Mouse (Mus musculus) G1E (cell line): Measurements from ENCODE around the gene Myt1l.

Experiments used
- CTCF ChIP-seq: IDR thresholded peaks from 2 replicates; pipeline ENCODE4 v1.5.1; 2012; ENCODE audit warnings: low read depth, low read length, inconsistent platforms, mixed read lengths
- GATA1 ChIP-seq: IDR thresholded peaks from 2 replicates; pipeline ENCODE4 v1.6.1; 2012; ENCODE audit warnings: borderline replicate concordance, low read length, inconsistent platforms, mixed read lengths
- POLR2AphosphoS5 ChIP-seq: IDR thresholded peaks from 2 replicates; pipeline ENCODE4 v1.6.1; 2012; ENCODE audit warnings: low read depth, low read length, inconsistent platforms; ENCODE audit not compliant: insufficient replicate concordance

GRCm38 (mm10) chr12:29530823-29531222, 2.6 kb downstream of the Myt1l start:
- TF ChIP-seq GATA1 (no peak), POLR2AphosphoS5 (no peak), CTCF (no peak)
